Mouse (Mus musculus): ENCODE data around the gene Nectin2.

DNA sequence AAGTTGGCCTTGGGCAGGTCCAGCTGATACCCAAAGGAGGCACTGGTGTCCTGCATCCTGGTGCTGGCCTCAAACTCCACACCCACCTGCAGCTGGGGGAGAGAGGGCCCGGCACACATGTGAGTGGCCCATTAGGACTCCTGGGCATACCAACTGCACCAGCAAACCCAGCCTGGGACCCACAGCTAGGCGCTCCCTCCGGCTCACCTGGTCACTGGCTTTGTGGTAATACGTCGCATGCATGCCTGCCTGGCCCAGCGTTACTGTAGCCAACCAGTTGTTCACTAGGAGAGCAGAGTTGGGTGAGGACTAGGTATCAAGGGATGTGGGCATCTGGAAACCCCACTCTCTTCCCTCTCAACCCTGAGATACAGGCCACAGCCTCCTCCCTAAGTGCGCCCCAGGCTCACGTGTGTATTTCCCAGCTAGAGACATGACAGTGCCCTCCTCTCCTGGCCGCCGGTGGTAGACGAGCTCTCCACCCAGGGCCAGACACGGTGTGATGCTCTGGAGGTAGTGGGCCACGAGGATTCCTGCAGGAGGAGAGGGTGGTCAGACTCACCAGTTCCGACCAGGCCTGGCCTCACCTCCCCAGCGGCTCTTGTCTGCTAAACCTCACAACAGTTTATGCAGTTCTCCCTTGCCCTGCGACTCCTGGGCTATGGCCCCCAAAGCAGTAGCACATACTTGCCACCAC, 47.3 kb downstream of the Nectin2 start:
- TF ChIP-seq CTCF (IDR thresholded peaks at IDR 0.05; ENCODE audit: low read depth, low read length) (no peak), POLR2A (IDR thresholded peaks at IDR 0.05; ENCODE audit: borderline replicate concordance, low read depth, low read length) (no peak)
